Mouse (Mus musculus) ES-E14 (cell line): Measurements from ENCODE around the gene Dlec1. TPM values are rescaled to one million over a fixed set of nuclear protein-coding genes. Genes with fewer than 3 reads are reported as not detected.

ENCODE experiments used
- DNase-seq: peaks from one replicate; pipeline ENCODE4 v3.0.0-alpha.2; 2013; ENCODE audit warnings: low read depth, low spot score
- H3K27ac ChIP-seq: 2 replicates; pipeline ENCODE4 v1.5.1; 2012; ENCODE audit warnings: low read depth, mild to moderate bottlenecking, low read length, moderate library complexity, mixed read lengths; ENCODE audit not compliant: poor library complexity, insufficient read depth, severe bottlenecking
- H3K36me3 ChIP-seq: 2 replicates; pipeline ENCODE4 v1.6.1; 2012; ENCODE audit warnings: mild to moderate bottlenecking, low read length, moderate library complexity, mixed read lengths; ENCODE audit not compliant: control insufficient read depth, poor library complexity, insufficient read depth, severe bottlenecking
- H3K4me1 ChIP-seq, 2 experiments: fragments of 150-350 bp in 1 of 2; sonication (generic) in 1 of 2; 2 replicates each; pipeline ENCODE4 v1.6.1; 2012; ENCODE audit warnings: low read length in 2 of 2, mild to moderate bottlenecking in 1 of 2, mixed read lengths in 1 of 2; ENCODE audit not compliant: control insufficient read depth in 2 of 2, insufficient read depth in 2 of 2, poor library complexity in 1 of 2
- H3K4me3 ChIP-seq, 2 experiments: fragments of 150-350 bp in 1 of 2; sonication (generic) in 1 of 2; 2 replicates each; pipeline ENCODE4 v1.5.1; 2012; ENCODE audit warnings: low read length in 2 of 2, low read depth in 1 of 2, mild to moderate bottlenecking in 1 of 2, mixed read lengths in 1 of 2; ENCODE audit not compliant: insufficient read depth in 1 of 2, poor library complexity in 1 of 2, severe bottlenecking in 1 of 2
- H3K9ac ChIP-seq: 2 replicates; pipeline ENCODE4 v1.6.1; 2012; ENCODE audit warnings: low read depth, mild to moderate bottlenecking, low read length, mixed read lengths; ENCODE audit not compliant: poor library complexity, insufficient read depth, severe bottlenecking
- H3K9me3 ChIP-seq: fragments of 150-350 bp; sonication (generic); 2 replicates; pipeline ENCODE4 v1.6.1; 2012; ENCODE audit warnings: low read depth, mild to moderate bottlenecking, low read length; ENCODE audit not compliant: control insufficient read depth, insufficient read depth
- CHD2 ChIP-seq: IDR thresholded peaks from 2 replicates; pipeline ENCODE4 v1.6.1; 2014; ENCODE audit warnings: mild to moderate bottlenecking, low read depth, low read length, inconsistent platforms
- HCFC1 ChIP-seq: IDR thresholded peaks from 2 replicates; pipeline ENCODE4 v1.6.1; 2012; ENCODE audit warnings: low read length, inconsistent platforms, borderline replicate concordance; ENCODE audit not compliant: insufficient read depth
- MAFK ChIP-seq: IDR thresholded peaks from 2 replicates; pipeline ENCODE4 v1.6.1; 2014; ENCODE audit warnings: mild to moderate bottlenecking, low read depth, low read length, inconsistent platforms; ENCODE audit not compliant: insufficient read depth
- ZC3H11A ChIP-seq: IDR thresholded peaks from 2 replicates; pipeline ENCODE4 v1.6.1; 2012; ENCODE audit warnings: low read depth, mild to moderate bottlenecking, inconsistent platforms, low read length, borderline replicate concordance
- ZNF384 ChIP-seq: IDR thresholded peaks from 2 replicates; pipeline ENCODE4 v1.6.1; 2012; ENCODE audit warnings: low read depth, low read length, inconsistent platforms
- in situ Hi-C, 2 experiments: fragments of 600-800 bp; cut with MboI; formaldehyde crosslinking; loops; one replicate each; pipeline ENCODE4 v1.15.1; 2025; ENCODE audit warnings: low sequenced_read_pairs in 2 of 2, inconsistent platforms in 1 of 2; ENCODE audit not compliant: unreplicated experiment in 2 of 2
- total RNA-seq: library from RNA; depleted of rRNA; stranded (reverse); fragments of 300-350 nt; gene quantifications from 2 replicates; pipeline ENCODE4 v1.2.3, GENCODE M21; 2012; rRNA removed

The Dlec1 gene
- total RNA-seq, result 1.2 and 3.7 TPM in 2 replicates

DNA sequence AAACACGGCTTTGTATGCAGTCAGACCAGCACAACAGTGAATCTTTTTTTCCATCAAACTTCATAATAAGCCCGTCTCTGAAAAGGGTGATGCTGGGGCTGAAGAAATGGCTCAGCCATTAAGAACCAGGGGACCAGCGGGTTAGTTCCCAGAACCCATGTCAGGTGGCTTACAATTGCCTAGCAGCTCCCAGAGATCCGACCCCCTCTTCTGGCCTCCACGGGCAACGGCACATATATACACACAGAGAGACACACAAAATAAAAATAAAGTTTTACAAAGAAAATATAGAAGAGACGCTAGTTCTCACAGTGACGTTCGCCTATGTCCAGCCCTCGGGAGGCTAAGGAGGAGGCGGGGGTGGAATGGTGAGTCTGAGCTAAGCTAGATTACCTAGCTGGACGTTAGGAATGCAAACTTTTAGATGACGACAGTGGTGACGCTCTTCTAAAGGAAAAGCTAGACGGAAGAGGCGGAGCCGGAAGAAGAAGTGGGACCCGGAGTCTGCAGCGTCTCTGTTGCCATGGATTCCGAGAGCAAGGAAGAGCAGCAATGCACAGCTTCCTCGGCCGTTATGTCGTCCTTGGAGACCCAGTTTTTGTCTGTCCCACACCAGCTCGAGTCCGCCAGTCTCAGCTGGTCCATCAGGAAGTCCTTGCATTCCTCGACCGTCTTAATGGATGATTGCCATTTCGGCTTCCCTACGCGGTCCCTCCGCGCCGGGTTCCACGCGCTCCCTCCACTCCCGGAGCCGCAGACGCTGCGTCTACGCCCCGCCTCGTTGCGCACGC is at the start of gene Dlec1:
TSS of gene Dlec1 (plus strand) at position 487 of the 791 bp plus-strand sequence.
- Histone ChIP-seq H3K4me3 (peak within 1 kb of the TSS; percentile 71 to 77), H3K9me3 (no peaks in the 10 kb centered on the region), H3K36me3 (no peaks in the 10 kb centered on the region), H3K9ac (peak within 1 kb of the TSS; percentile 49), H3K4me1 (peaks cover 0 to 9% of the 10 kb centered on the region in 2 experiments; a peak in 2 of 4 replicates), H3K27ac (no peak within 1 kb of the TSS)
- in situ Hi-C loops, result no loop called here
- TF ChIP-seq HCFC1 (no peak), MAFK (no peak), ZC3H11A (no peak; the same call in 1 of the 2 replicates), ZNF384 (no peak), CHD2 (no peak)
- DNase-seq, result peak; percentile 92

DNA sequence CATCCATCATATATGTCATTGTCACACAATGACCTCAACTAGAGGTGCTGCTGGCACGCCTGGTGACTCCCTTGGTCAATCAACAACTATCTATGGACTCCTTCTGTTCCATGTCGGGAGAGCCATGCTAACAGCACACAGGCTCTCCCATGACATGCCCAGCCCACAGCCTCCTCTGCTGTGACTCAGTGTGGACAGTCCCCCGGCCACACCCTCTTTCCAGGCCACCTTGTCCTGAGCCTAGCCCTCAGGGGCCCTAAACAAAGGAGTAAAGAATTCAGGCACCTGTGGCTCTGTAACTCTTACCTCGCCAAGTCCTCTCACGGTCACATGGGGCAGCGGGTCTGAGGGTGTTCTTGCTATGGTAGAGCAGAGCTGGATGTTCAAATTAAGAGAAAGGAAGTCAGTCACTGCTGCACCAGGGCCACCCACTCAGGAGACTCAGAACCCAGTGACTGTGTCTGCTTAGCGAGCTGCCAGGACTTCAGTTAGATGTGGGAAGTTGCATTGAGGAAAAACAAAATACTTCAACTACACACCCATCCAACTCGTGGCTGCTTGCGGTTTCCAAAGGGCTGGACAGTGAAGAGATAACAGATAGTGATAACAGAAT is 48.2 kb upstream of the Dlec1 start:
- H3K9me3 ChIP-seq, result no peaks in the 10 kb centered on the region
- no peak overlapping the region for H3K9ac ChIP-seq
- no peak for DNase-seq
- no peak overlapping the region for H3K27ac ChIP-seq
- no peak for TF ChIP-seq HCFC1
- in situ Hi-C loops, result no loop called here
- H3K4me3 ChIP-seq, result no peak overlapping the region
- H3K4me1 ChIP-seq, result peaks cover 3 to 46% of the 10 kb centered on the region in 2 experiments; a peak in 3 of 4 replicates
- H3K36me3 ChIP-seq, result no peaks in the 10 kb centered on the region

DNA sequence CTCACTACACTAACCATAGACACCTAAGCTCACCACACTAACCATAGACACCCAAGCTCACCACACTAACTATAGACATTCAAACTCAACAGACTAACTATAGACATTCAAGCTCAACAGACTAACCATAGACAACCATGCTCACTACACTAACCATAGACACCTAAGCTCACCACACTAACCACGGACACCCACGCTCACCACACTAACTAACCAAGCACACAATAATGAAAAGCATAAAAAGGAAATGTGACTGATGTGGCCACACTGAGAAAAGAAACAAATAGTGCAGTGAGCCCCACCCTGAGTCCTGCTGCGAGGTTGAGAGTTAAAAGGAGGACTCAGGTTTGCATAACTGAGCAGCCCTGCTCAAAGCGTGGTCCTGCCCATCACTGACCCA is 46.9 kb upstream of the Dlec1 start:
- peaks cover 3 to 46% of the 10 kb centered on the region in 2 experiments; a peak in 3 of 4 replicates for H3K4me1 ChIP-seq
- TF ChIP-seq MAFK (no peak), HCFC1 (no peak), ZNF384 (no peak), ZC3H11A (no peak), CHD2 (no peak)
- in situ Hi-C loops, result no loop called here
- H3K9me3 ChIP-seq, result no peaks in the 10 kb centered on the region
- H3K9ac ChIP-seq, result no peak overlapping the region
- DNase-seq, result no peak
- no peaks in the 10 kb centered on the region for H3K36me3 ChIP-seq
- no peak overlapping the region for H3K4me3 ChIP-seq
- H3K27ac ChIP-seq, result no peak overlapping the region

DNA sequence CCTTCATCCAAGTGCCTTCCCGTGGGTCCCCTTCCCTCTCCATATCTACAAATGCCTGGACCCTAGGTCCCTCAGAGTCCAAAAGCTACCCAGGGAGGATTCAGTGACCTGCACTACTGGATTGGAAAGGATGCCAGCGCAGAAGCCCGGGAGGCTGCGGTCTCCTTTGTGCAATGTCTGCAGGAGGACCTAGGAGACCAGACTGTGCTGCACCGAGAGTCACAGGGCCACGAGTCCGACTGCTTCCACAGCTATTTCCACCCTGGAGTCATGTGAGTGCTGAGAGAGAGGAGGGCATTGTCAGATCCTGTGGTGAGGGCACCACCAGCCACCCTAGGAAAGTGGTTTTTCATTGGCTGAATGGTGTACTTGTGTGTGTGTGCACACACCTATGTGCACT is 44.0 kb upstream of the Dlec1 start:
- no peak for DNase-seq
- TF ChIP-seq HCFC1 (no peak), MAFK (no peak), ZC3H11A (no peak), CHD2 (no peak), ZNF384 (no peak)
- Histone ChIP-seq H3K27ac (no peak overlapping the region), H3K4me3 (no peak overlapping the region), H3K9me3 (no peaks in the 10 kb centered on the region), H3K9ac (no peak overlapping the region), H3K4me1 (peaks cover 3 to 39% of the 10 kb centered on the region in 2 experiments; a peak in 3 of 4 replicates), H3K36me3 (no peaks in the 10 kb centered on the region)
- in situ Hi-C loops, result no loop called here
